Mouse (Mus musculus) liver, embryonic 14.5 days (tissue): ENCODE results near the gene Tspan32. TPM values are rescaled to one million over a fixed set of nuclear protein-coding genes. Genes with fewer than 3 reads are reported as not detected.

Experiments
- ATAC-seq: fragments of 200-750 bp; cut with Nextera tagmentation; 2 replicates; pipeline ENCODE4 v1.8.0; 2017; ENCODE audit warnings: moderate number of reproducible peaks, mild to moderate bottlenecking, moderate library complexity; ENCODE audit not compliant: insufficient read depth
- DNase-seq, 3 experiments: peaks; one replicate each; pipeline ENCODE4 v3.0.0-alpha.2; 2012 to 2013; ENCODE audit warnings: low read depth in 3 of 3, low spot score in 3 of 3
- H3K27ac ChIP-seq: fragments of 300-500 bp; sonication (generic); 2 replicates; pipeline ENCODE4 v1.5.1; 2014; ENCODE audit warnings: moderate library complexity, mild to moderate bottlenecking, control low read depth, inconsistent platforms
- H3K27me3 ChIP-seq: fragments of 300-500 bp; sonication (generic); 2 replicates; pipeline ENCODE4 v1.6.1; 2014; ENCODE audit warnings: mild to moderate bottlenecking, low read length, moderate library complexity; ENCODE audit not compliant: control insufficient read depth, insufficient read depth
- H3K36me3 ChIP-seq: fragments of 300-500 bp; sonication (generic); replicated peaks from 2 replicates; pipeline ENCODE4 v1.6.1; 2014; ENCODE audit warnings: low read depth; ENCODE audit not compliant: control insufficient read depth, insufficient read depth
- H3K4me1 ChIP-seq, 2 experiments: fragments of 200-500 bp in 1 of 2; fragments of 300-500 bp in 1 of 2; sonication (generic) in 1 of 2; replicated peaks; 2 replicates each; pipeline ENCODE4 v1.6.1; 2012 to 2014; ENCODE audit warnings: antibody characterized with exemption in 1 of 2, inconsistent platforms in 1 of 2, low read length in 1 of 2; ENCODE audit not compliant: control insufficient read depth in 2 of 2, insufficient read depth in 2 of 2
- H3K4me2 ChIP-seq: fragments of 300-500 bp; sonication (generic); 2 replicates; pipeline ENCODE4 v1.6.1; 2014; ENCODE audit warnings: low read depth, mild to moderate bottlenecking, control low read depth, moderate library complexity
- H3K4me3 ChIP-seq, 2 experiments: fragments of 200-500 bp in 1 of 2; fragments of 300-500 bp in 1 of 2; sonication (generic) in 1 of 2; 2 replicates each; pipeline ENCODE4 v1.5.1; 2012 to 2014; ENCODE audit warnings: low read depth in 2 of 2, low read length in 2 of 2, mild to moderate bottlenecking in 2 of 2, control low read depth in 1 of 2, inconsistent platforms in 1 of 2, moderate library complexity in 1 of 2; ENCODE audit not compliant: insufficient read depth in 1 of 2
- H3K9ac ChIP-seq: fragments of 300-500 bp; sonication (generic); replicated peaks from 2 replicates; pipeline ENCODE4 v1.6.1; 2014; ENCODE audit warnings: mild to moderate bottlenecking, control low read depth, moderate library complexity
- H3K9me3 ChIP-seq: fragments of 300-500 bp; sonication (generic); 2 replicates; pipeline ENCODE4 v1.6.1; 2016; ENCODE audit warnings: low read length, mixed read lengths; ENCODE audit not compliant: control insufficient read depth
- CTCF ChIP-seq: IDR thresholded peaks from 2 replicates; pipeline ENCODE4 v1.5.1; 2016; ENCODE audit warnings: antibody characterized with exemption, low read depth, control low read depth
- EP300 ChIP-seq: IDR thresholded peaks from 2 replicates; pipeline ENCODE4 v1.6.1; 2016; ENCODE audit warnings: antibody characterized with exemption, low read depth
- WGBS: fragments of 180-500 bp; shearing (Covaris S2); extraction: QIAGEN DNeasy Blood & Tissue Kit; methylation state at CpG from one replicate; pipeline ENCODE4 v1.1.7; 2014; ENCODE audit not compliant: insufficient replicate concordance; 5-methylcytosine and 5-hydroxymethylcytosine counted together
- polyA plus RNA-seq, 2 experiments: library from polyadenylated mRNA; depleted of rRNA in 1 of 2; stranded (reverse) in 1 of 2; unstranded in 1 of 2; fragments of >200 nt; fragmentation: Nextera tagmentation in 1 of 2; extraction: Ambion mirVana in 1 of 2; gene quantifications; 2 replicates each; pipeline versions ENCODE4 v1.2.1 to v1.2.3; 2012 to 2014

Gene Tspan32
- polyA plus RNA-seq, 2 experiments: 47.7 to 78.4 TPM

GRCm38 (mm10) chr7:143007599-143008369 lies 2.9 kb downstream of the Tspan32 start:
- DNase-seq (peak; percentile 83 to 89 (median 85)), ATAC-seq (peak; percentile 40)
- Histone ChIP-seq H3K36me3 (peaks cover 15% of the 10 kb centered on the region), H3K4me3 (peak overlapping the region; percentile 87 to 94), H3K27ac (peak overlapping the region; percentile 100), H3K27me3 (no peaks in the 10 kb centered on the region), H3K9ac (peak overlapping the region; percentile 100), H3K4me1 (peaks cover 20 to 45% of the 10 kb centered on the region in 2 experiments), H3K9me3 (no peaks in the 10 kb centered on the region), H3K4me2 (peak overlapping the region; percentile 99)
- TF ChIP-seq EP300 (peak; percentile 13; the same call in 1 of the 2 replicates), CTCF (peak; percentile 98)
- WGBS: 9% methylated on average over 17 of the region's 17 CpGs

- H3K36me3 ChIP-seq: peaks cover 15% of the 10 kb centered on the region
- ATAC-seq (no peak), DNase-seq (peak in 1 of 3 experiments; percentile 20)
- H3K27me3 ChIP-seq: no peaks in the 10 kb centered on the region
- WGBS: 30% methylated on average over 8 of the region's 8 CpGs
- H3K9ac ChIP-seq: peak overlapping the region; percentile 100
- peak overlapping the region; percentile 87 to 94 for H3K4me3 ChIP-seq
- peaks cover 13 to 39% of the 10 kb centered on the region in 2 experiments for H3K4me1 ChIP-seq
- no peaks in the 10 kb centered on the region for H3K9me3 ChIP-seq
- H3K4me2 ChIP-seq: peak overlapping the region; percentile 99
- TF ChIP-seq EP300: no peak
- no peak; the same call in 1 of the 2 replicates for TF ChIP-seq CTCF
- H3K27ac ChIP-seq: peak overlapping the region; percentile 100
Measured at GRCm38 (mm10) chr7:143008370-143008926, 3.6 kb downstream of the Tspan32 start.

GRCm38 (mm10) chr7:143008996-143009665 lies 4.3 kb downstream of the Tspan32 start:
- H3K9me3 ChIP-seq: no peaks in the 10 kb centered on the region
- H3K27me3 ChIP-seq: no peaks in the 10 kb centered on the region
- DNase-seq (no peak), ATAC-seq (no peak)
- H3K4me1 ChIP-seq: peaks cover 6 to 32% of the 10 kb centered on the region in 2 experiments
- WGBS: 62% methylated on average over 3 of the region's 4 CpGs
- H3K36me3 ChIP-seq: peaks cover 15% of the 10 kb centered on the region
- H3K4me3 ChIP-seq: peak overlapping the region; percentile 87 to 94; a peak in 3 of 4 replicates
- H3K9ac ChIP-seq: peak overlapping the region; percentile 100
- peak overlapping the region; percentile 99 for H3K4me2 ChIP-seq
- peak overlapping the region; percentile 100 for H3K27ac ChIP-seq
- TF ChIP-seq EP300 (no peak), CTCF (0 out of 2 replicates have a peak, but pooled peaks have one; percentile 8)

- Histone ChIP-seq H3K36me3 (peaks cover 15% of the 10 kb centered on the region), H3K4me1 (peaks cover 0 to 26% of the 10 kb centered on the region in 2 experiments; a peak in 3 of 4 replicates), H3K4me2 (no peak overlapping the region), H3K9me3 (no peaks in the 10 kb centered on the region), H3K9ac (no peak overlapping the region), H3K27me3 (no peaks in the 10 kb centered on the region), H3K27ac (no peak overlapping the region), H3K4me3 (no peak overlapping the region)
- 67% methylated on average over 4 of the region's 4 CpGs for WGBS
- peak in 1 of 3 experiments; percentile 20 for DNase-seq
- ATAC-seq: no peak
- no peak for TF ChIP-seq EP300
- TF ChIP-seq CTCF: no peak
Measured at GRCm38 (mm10) chr7:143009996-143010395, 5.2 kb downstream of the Tspan32 start.

GRCm38 (mm10) chr7:143011226-143011625 lies 6.4 kb downstream of the Tspan32 start:
- DNase-seq (no peak), ATAC-seq (no peak)
- Histone ChIP-seq H3K4me3 (no peak overlapping the region), H3K27ac (no peak overlapping the region), H3K4me2 (no peak overlapping the region), H3K9me3 (no peaks in the 10 kb centered on the region), H3K4me1 (peaks cover 0 to 22% of the 10 kb centered on the region in 2 experiments; a peak in 2 of 4 replicates), H3K9ac (no peak overlapping the region), H3K36me3 (peaks cover 15% of the 10 kb centered on the region), H3K27me3 (no peaks in the 10 kb centered on the region)
- 92% methylated on average over 1 of the region's 1 CpGs for WGBS
- no peak for TF ChIP-seq CTCF
- no peak for TF ChIP-seq EP300
